Mouse (Mus musculus) brain, embryonic 14.5 days (tissue): Measurements from ENCODE around the gene Pagr1a.

Source experiments
- CTCF ChIP-seq: fragments of 200-500 bp; IDR thresholded peaks from 2 replicates; pipeline ENCODE4 v1.5.1; 2012; ENCODE audit warnings: inconsistent platforms, mild to moderate bottlenecking, moderate library complexity, borderline replicate concordance; ENCODE audit not compliant: insufficient read depth, insufficient read length; ENCODE audit errors: extremely low read depth
- POLR2A ChIP-seq: fragments of 200-500 bp; IDR thresholded peaks from 2 replicates; pipeline ENCODE4 v1.6.1; 2012; ENCODE audit warnings: mild to moderate bottlenecking, inconsistent platforms, borderline replicate concordance; ENCODE audit not compliant: poor library complexity, insufficient read depth, insufficient read length, severe bottlenecking; ENCODE audit errors: extremely low read depth

- TF ChIP-seq CTCF, result no peak
- TF ChIP-seq POLR2A, result no peak
These were observed 6.9 kb upstream of the Pagr1a start for GRCm38 (mm10) chr7:127023896-127024690.
